Mouse (Mus musculus) splenic B cell, adult 2 months (primary cell): ENCODE measurements around the gene Tcf19.
A peak's percentile ranks its signal among the peaks of the same experiment; 100 is the strongest.

Experiments
- DNase-seq: peaks from one replicate; pipeline ENCODE4 v3.0.0-alpha.2; 2011; ENCODE audit warnings: low read depth, low spot score
- H3K27me3 ChIP-seq: 2 replicates; pipeline ENCODE4 v1.6.1; 2012; ENCODE audit warnings: mild to moderate bottlenecking, low read length, moderate library complexity, mixed read lengths; ENCODE audit not compliant: control insufficient read depth, poor library complexity, insufficient read depth, severe bottlenecking
- H3K36me3 ChIP-seq: 2 replicates; pipeline ENCODE4 v1.6.1; 2012; ENCODE audit warnings: mild to moderate bottlenecking, low read length, moderate library complexity, mixed read lengths; ENCODE audit not compliant: control insufficient read depth, poor library complexity, insufficient read depth, severe bottlenecking

Tcf19 gene

GRCm38 (mm10) chr17:35516652-35517500 is at the start of gene Tcf19, which contains the start of gene Cchcr1:
Tcf19 (minus strand) TSS chr17:35516824.
Cchcr1 (plus strand) TSS chr17:35517100.
- DNase-seq = peak; percentile 90
- Histone ChIP-seq H3K27me3 (no peaks in the 10 kb centered on the region), H3K36me3 (no peaks in the 10 kb centered on the region)

- H3K36me3 ChIP-seq = no peaks in the 10 kb centered on the region
- no peak for DNase-seq
- no peaks in the 10 kb centered on the region for H3K27me3 ChIP-seq
Observed at GRCm38 (mm10) chr17:35558216-35558615, 41.6 kb upstream of the Tcf19 start.

GRCm38 (mm10) chr17:35557351-35557750 is 40.7 kb upstream of the Tcf19 start:
- Histone ChIP-seq H3K36me3 (no peaks in the 10 kb centered on the region), H3K27me3 (no peaks in the 10 kb centered on the region)
- no peak for DNase-seq

- peak; percentile 50 for DNase-seq
Observed at GRCm38 (mm10) chr17:35556812-35557211, 40.2 kb upstream of the Tcf19 start.

GRCm38 (mm10) chr17:35556186-35556765 is 39.7 kb upstream of the Tcf19 start:
- no peaks in the 10 kb centered on the region for H3K27me3 ChIP-seq
- DNase-seq = no peak

More at GRCm38 (mm10) chr17:35556812-35557211, 40.2 kb upstream of the Tcf19 start:
- Histone ChIP-seq H3K36me3 (no peaks in the 10 kb centered on the region), H3K27me3 (no peaks in the 10 kb centered on the region)

GRCm38 (mm10) chr17:35554761-35555397 is 38.3 kb upstream of the Tcf19 start:
- Histone ChIP-seq H3K36me3 (no peaks in the 10 kb centered on the region), H3K27me3 (no peaks in the 10 kb centered on the region)
- no peak for DNase-seq

More at GRCm38 (mm10) chr17:35556186-35556765, 39.7 kb upstream of the Tcf19 start:
- no peaks in the 10 kb centered on the region for H3K36me3 ChIP-seq

GRCm38 (mm10) chr17:35554321-35554720 is 37.7 kb upstream of the Tcf19 start:
- no peak for DNase-seq
- Histone ChIP-seq H3K36me3 (no peaks in the 10 kb centered on the region), H3K27me3 (no peaks in the 10 kb centered on the region)

- Histone ChIP-seq H3K36me3 (no peaks in the 10 kb centered on the region), H3K27me3 (no peaks in the 10 kb centered on the region)
- no peak for DNase-seq
Observed at GRCm38 (mm10) chr17:35551881-35552414, 35.3 kb upstream of the Tcf19 start, which contains the start of gene Cdsn. Cdsn (plus strand) TSS chr17:35552128.

GRCm38 (mm10) chr17:35550871-35551270 is 34.2 kb upstream of the Tcf19 start:
- no peak for DNase-seq
- no peaks in the 10 kb centered on the region for H3K27me3 ChIP-seq
- H3K36me3 ChIP-seq = no peaks in the 10 kb centered on the region

- DNase-seq = no peak
- no peaks in the 10 kb centered on the region for H3K36me3 ChIP-seq
- H3K27me3 ChIP-seq = no peaks in the 10 kb centered on the region
Observed at GRCm38 (mm10) chr17:35550143-35550494, 33.5 kb upstream of the Tcf19 start.

- no peak for DNase-seq
- Histone ChIP-seq H3K36me3 (no peaks in the 10 kb centered on the region), H3K27me3 (no peaks in the 10 kb centered on the region)
Observed at GRCm38 (mm10) chr17:35549437-35550142, 33.0 kb upstream of the Tcf19 start.

- H3K36me3 ChIP-seq = no peaks in the 10 kb centered on the region
- DNase-seq = no peak
- no peaks in the 10 kb centered on the region for H3K27me3 ChIP-seq
Observed at GRCm38 (mm10) chr17:35548636-35549035, 32.0 kb upstream of the Tcf19 start.

- no peak for DNase-seq
- H3K36me3 ChIP-seq = no peaks in the 10 kb centered on the region
- no peaks in the 10 kb centered on the region for H3K27me3 ChIP-seq
Observed at GRCm38 (mm10) chr17:35547465-35547864, 30.8 kb upstream of the Tcf19 start.

GRCm38 (mm10) chr17:35544680-35545079 is 28.1 kb upstream of the Tcf19 start:
- Histone ChIP-seq H3K27me3 (no peaks in the 10 kb centered on the region), H3K36me3 (no peaks in the 10 kb centered on the region)
- peak; percentile 59 for DNase-seq
